Mouse (Mus musculus): ENCODE data around the gene Nap1l2. TPM values are rescaled to one million over a fixed set of nuclear protein-coding genes. Genes with fewer than 3 reads are reported as not detected.

Nap1l2 gene
- polyA plus RNA-seq (2014; fragmentation: Illumina TruSeq; extraction: RNeasy Lipid Tissue Mini Kit (QIAGEN cat#74804); ENCODE audit: low read depth, low replicate concordance) = 0.63 TPM

GRCm38 (mm10) chrX:103186431-103186786 is at the start of gene Nap1l2:
TSS of gene Nap1l2 (minus strand) at chrX:103186640.

Other genes with a start within 250 kb of the Nap1l2 start
- gene Cdx4, start 134.8 kb upstream of the Nap1l2 start, polyA plus RNA-seq (2014; fragmentation: Illumina TruSeq; extraction: RNeasy Lipid Tissue Mini Kit (QIAGEN cat#74804); ENCODE audit: low read depth, low replicate concordance) = not detected
- 1.6 TPM for gene Chic1, start 169.8 kb upstream of the Nap1l2 start, polyA plus RNA-seq (2014; fragmentation: Illumina TruSeq; extraction: RNeasy Lipid Tissue Mini Kit (QIAGEN cat#74804); ENCODE audit: low read depth, low replicate concordance)
- gene Tsx, start 227.8 kb upstream of the Nap1l2 start, polyA plus RNA-seq (2014; fragmentation: Illumina TruSeq; extraction: RNeasy Lipid Tissue Mini Kit (QIAGEN cat#74804); ENCODE audit: low read depth, low replicate concordance) = 175 TPM
- not detected for gene Gm26992, start 235.4 kb upstream of the Nap1l2 start, polyA plus RNA-seq (2014; fragmentation: Illumina TruSeq; extraction: RNeasy Lipid Tissue Mini Kit (QIAGEN cat#74804); ENCODE audit: low read depth, low replicate concordance)